Mouse (Mus musculus) hindbrain, embryonic 12.5 days (tissue): ENCODE data around the gene Rbpj. TPM values are rescaled to one million over a fixed set of nuclear protein-coding genes. Genes with fewer than 3 reads are reported as not detected.
"Not testable (repeated sequence)": the region's sequence is repeated elsewhere in the genome, so short reads cannot be mapped to it uniquely, and the experiment has no call there.

ENCODE experiments used
- ATAC-seq: fragments of 200-750 bp; cut with Nextera tagmentation; 2 replicates; pipeline ENCODE4 v1.8.0; 2017; ENCODE audit warnings: moderate TSS enrichment; ENCODE audit not compliant: low FRiP score
- H3K27ac ChIP-seq: fragments of 300-500 bp; sonication (generic); 2 replicates; pipeline ENCODE4 v1.5.1; 2016; ENCODE audit warnings: mild to moderate bottlenecking
- H3K27me3 ChIP-seq: fragments of 300-500 bp; sonication (generic); 2 replicates; pipeline ENCODE4 v1.6.1; 2016; ENCODE audit warnings: mild to moderate bottlenecking
- H3K36me3 ChIP-seq: fragments of 300-500 bp; sonication (generic); 2 replicates; pipeline ENCODE4 v1.6.1; 2016; ENCODE audit warnings: mild to moderate bottlenecking
- H3K4me1 ChIP-seq: fragments of 300-500 bp; sonication (generic); 2 replicates; pipeline ENCODE4 v1.6.1; 2016
- H3K4me2 ChIP-seq: fragments of 300-500 bp; sonication (generic); replicated peaks from 2 replicates; pipeline ENCODE4 v1.6.1; 2016; ENCODE audit warnings: mild to moderate bottlenecking
- H3K4me3 ChIP-seq: fragments of 300-500 bp; sonication (generic); 2 replicates; pipeline ENCODE4 v1.5.1; 2016; ENCODE audit warnings: mild to moderate bottlenecking
- H3K9ac ChIP-seq: fragments of 300-500 bp; sonication (generic); 2 replicates; pipeline ENCODE4 v1.6.1; 2016; ENCODE audit warnings: mild to moderate bottlenecking, moderate library complexity
- H3K9me3 ChIP-seq: fragments of 300-500 bp; sonication (generic); replicated peaks from 2 replicates; pipeline ENCODE4 v1.6.1; 2016; ENCODE audit warnings: mild to moderate bottlenecking
- WGBS: fragments of 180-500 bp; shearing (Covaris S2); methylation state at CpG from one replicate; pipeline ENCODE4 v1.1.7; 2016; 5-methylcytosine and 5-hydroxymethylcytosine counted together
- polyA plus RNA-seq: library from polyadenylated mRNA; unstranded; fragments of >200 nt; fragmentation: Nextera tagmentation; extraction: Ambion mirVana; gene quantifications from 2 replicates; pipeline ENCODE4 v1.2.1, GENCODE M21; 2016

Rbpj gene
- polyA plus RNA-seq, 1 experiment from 2014 or later, result 58.8 TPM

DNA sequence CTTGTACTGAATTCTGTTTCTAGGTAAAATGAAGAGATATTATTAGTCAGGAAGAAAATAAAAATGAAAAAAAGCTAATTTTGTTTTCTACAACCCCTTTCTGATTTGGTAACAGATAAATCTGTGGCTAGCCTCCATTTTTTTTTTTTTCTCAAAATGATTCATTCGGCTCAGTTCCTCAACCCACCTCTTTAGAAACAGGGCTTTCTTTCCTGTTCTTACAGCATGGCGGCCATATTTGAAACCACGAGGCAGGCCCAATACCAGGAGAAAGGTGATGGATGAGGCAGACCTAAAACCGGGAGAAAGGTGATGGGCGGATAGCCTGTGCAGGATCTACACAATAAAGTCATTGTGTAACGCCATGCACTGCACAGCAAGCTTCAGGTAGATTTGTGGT, 80.5 kb downstream of the Rbpj start:
- no peaks in the 10 kb centered on the region for H3K36me3 ChIP-seq
- H3K27me3 ChIP-seq, result no peaks in the 10 kb centered on the region
- WGBS, result 87% methylated on average over 6 of the region's 6 CpGs
- ATAC-seq, result no peak
- H3K4me1 ChIP-seq, result no peaks in the 10 kb centered on the region
- H3K27ac ChIP-seq, result no peak overlapping the region
- H3K9me3 ChIP-seq, result no peaks in the 10 kb centered on the region
- H3K4me2 ChIP-seq, result no peak overlapping the region
- H3K4me3 ChIP-seq, result no peak overlapping the region
- no peak overlapping the region for H3K9ac ChIP-seq

GRCm38 (mm10) chr5:53546979-53547472, 81.1 kb downstream of the Rbpj start:
- no peak overlapping the region for H3K4me2 ChIP-seq
- H3K9ac ChIP-seq, result no peak overlapping the region
- H3K4me3 ChIP-seq, result no peak overlapping the region
- no peaks in the 10 kb centered on the region for H3K4me1 ChIP-seq
- H3K27me3 ChIP-seq, result no peaks in the 10 kb centered on the region
- H3K9me3 ChIP-seq, result no peaks in the 10 kb centered on the region
- no peak for ATAC-seq
- H3K27ac ChIP-seq, result no peak overlapping the region
- no peaks in the 10 kb centered on the region for H3K36me3 ChIP-seq
- 73% methylated on average over 9 of the region's 9 CpGs for WGBS

DNA sequence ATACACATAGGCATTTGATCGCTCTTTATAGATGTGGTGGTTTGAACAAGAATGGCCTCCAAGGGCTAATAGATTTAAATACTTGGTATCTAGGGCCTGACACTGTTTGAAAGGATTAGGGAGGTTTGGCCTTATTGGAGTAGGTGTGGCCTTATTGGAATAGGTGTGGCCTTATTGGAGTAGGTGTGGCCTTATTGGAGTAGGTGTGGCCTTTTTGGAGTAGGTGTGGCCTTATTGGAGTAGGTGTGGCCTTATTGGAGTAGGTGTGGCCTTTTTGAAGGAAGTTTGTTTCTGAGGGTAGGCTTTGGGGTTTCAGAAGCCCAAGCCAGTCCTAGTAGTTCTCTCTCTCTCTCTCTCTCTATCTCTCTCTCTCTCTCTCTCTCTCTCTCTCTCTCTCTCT, 84.4 kb downstream of the Rbpj start:
- WGBS, result 96% methylated on average over 1 of the region's 1 CpGs
- H3K27ac ChIP-seq, H3K36me3 ChIP-seq, H3K27me3 ChIP-seq, H3K4me1 ChIP-seq, H3K9me3 ChIP-seq, ATAC-seq, H3K9ac ChIP-seq, H3K4me2 ChIP-seq, H3K4me3 ChIP-seq: not testable (repeated sequence)

GRCm38 (mm10) chr5:53551394-53551793, 85.4 kb downstream of the Rbpj start:
- 76% methylated on average over 6 of the region's 6 CpGs for WGBS
- Histone ChIP-seq H3K36me3 (no peaks in the 10 kb centered on the region), H3K9me3 (no peaks in the 10 kb centered on the region), H3K4me1 (no peaks in the 10 kb centered on the region), H3K27ac (no peak overlapping the region), H3K4me3 (no peak overlapping the region), H3K4me2 (no peak overlapping the region), H3K27me3 (no peaks in the 10 kb centered on the region), H3K9ac (no peak overlapping the region)
- ATAC-seq, result no peak

DNA sequence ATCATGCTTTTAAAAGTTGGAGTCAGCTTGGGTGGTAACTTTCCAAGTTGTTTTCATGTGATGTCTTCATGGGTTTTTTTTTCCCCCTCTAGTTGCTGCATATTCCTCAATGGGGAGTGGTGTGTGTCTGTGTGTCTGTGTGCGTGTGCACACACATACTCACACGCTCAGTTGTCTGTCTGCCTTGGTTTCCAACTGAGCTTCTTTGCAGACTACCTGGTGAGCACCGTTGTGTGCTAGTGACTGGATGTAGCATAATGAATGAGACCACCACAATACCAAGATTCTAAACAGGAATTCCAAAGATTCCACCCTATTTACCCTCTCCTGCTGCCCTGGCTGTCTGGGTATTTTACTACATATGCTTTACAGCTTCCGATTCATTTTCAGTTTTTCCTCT, 86.0 kb downstream of the Rbpj start:
- Histone ChIP-seq H3K36me3 (no peaks in the 10 kb centered on the region), H3K4me2 (no peak overlapping the region), H3K27ac (no peak overlapping the region), H3K9me3 (no peaks in the 10 kb centered on the region), H3K4me3 (no peak overlapping the region), H3K4me1 (no peaks in the 10 kb centered on the region), H3K27me3 (no peaks in the 10 kb centered on the region), H3K9ac (no peak overlapping the region)
- WGBS, result 47% methylated on average over 4 of the region's 4 CpGs
- ATAC-seq, result no peak

GRCm38 (mm10) chr5:53553281-53553680, 87.3 kb downstream of the Rbpj start:
- no peaks in the 10 kb centered on the region for H3K4me1 ChIP-seq
- H3K9me3 ChIP-seq, result no peaks in the 10 kb centered on the region
- no peak overlapping the region for H3K27ac ChIP-seq
- ATAC-seq, result no peak
- H3K4me2 ChIP-seq, result no peak overlapping the region
- no peak overlapping the region for H3K9ac ChIP-seq
- H3K4me3 ChIP-seq, result no peak overlapping the region
- H3K36me3 ChIP-seq, result no peaks in the 10 kb centered on the region
- H3K27me3 ChIP-seq, result no peaks in the 10 kb centered on the region
- 82% methylated on average over 1 of the region's 1 CpGs for WGBS

GRCm38 (mm10) chr5:53554180-53554579, 88.2 kb downstream of the Rbpj start:
- Histone ChIP-seq H3K4me1 (no peaks in the 10 kb centered on the region), H3K27ac (no peak overlapping the region), H3K9me3 (no peaks in the 10 kb centered on the region), H3K27me3 (no peaks in the 10 kb centered on the region), H3K4me2 (no peak overlapping the region), H3K9ac (no peak overlapping the region), H3K36me3 (no peaks in the 10 kb centered on the region), H3K4me3 (no peak overlapping the region)
- WGBS, result 93% methylated on average over 8 of the region's 8 CpGs
- no peak for ATAC-seq

DNA sequence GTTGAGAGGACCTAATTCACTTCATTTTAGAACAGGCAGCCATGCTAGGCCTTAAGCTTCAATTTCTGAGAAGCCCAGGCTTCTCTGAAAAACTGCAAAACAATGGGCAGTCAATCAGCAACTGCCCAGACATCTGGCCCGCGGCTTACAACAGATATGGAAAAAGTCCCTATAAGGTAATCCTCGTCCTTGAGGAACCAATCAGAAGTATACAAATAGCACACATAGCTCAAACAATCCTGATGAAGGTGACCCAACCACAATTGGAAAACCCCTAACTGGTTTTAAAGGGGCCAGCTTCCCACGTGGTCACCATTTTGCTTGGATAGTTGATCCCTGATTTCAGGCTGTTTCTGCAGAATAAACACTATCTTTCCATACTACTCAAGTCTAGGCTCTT, 89.0 kb downstream of the Rbpj start:
- Histone ChIP-seq H3K27me3 (no peaks in the 10 kb centered on the region), H3K4me1 (no peaks in the 10 kb centered on the region), H3K4me3 (no peak overlapping the region), H3K9me3 (no peaks in the 10 kb centered on the region), H3K4me2 (no peak overlapping the region), H3K27ac (no peak overlapping the region), H3K36me3 (no peaks in the 10 kb centered on the region), H3K9ac (no peak overlapping the region)
- WGBS, result 87% methylated on average over 4 of the region's 4 CpGs
- ATAC-seq, result no peak

- Histone ChIP-seq H3K4me1 (no peaks in the 10 kb centered on the region), H3K36me3 (no peaks in the 10 kb centered on the region), H3K9me3 (no peaks in the 10 kb centered on the region), H3K27ac (no peak overlapping the region), H3K27me3 (no peaks in the 10 kb centered on the region), H3K4me2 (no peak overlapping the region), H3K4me3 (no peak overlapping the region), H3K9ac (no peak overlapping the region)
- ATAC-seq, result no peak
- 94% methylated on average over 8 of the region's 8 CpGs for WGBS
These were observed 89.5 kb downstream of the Rbpj start for GRCm38 (mm10) chr5:53555474-53555873.

GRCm38 (mm10) chr5:53555929-53556328, 90.0 kb downstream of the Rbpj start:
- H3K36me3 ChIP-seq, result no peaks in the 10 kb centered on the region
- no peak for ATAC-seq
- 92% methylated on average over 5 of the region's 5 CpGs for WGBS

GRCm38 (mm10) chr5:53557544-53558260, 91.8 kb downstream of the Rbpj start:
- Histone ChIP-seq H3K9me3 (no peaks in the 10 kb centered on the region), H3K27ac (no peak overlapping the region), H3K4me2 (no peak overlapping the region), H3K9ac (no peak overlapping the region), H3K4me1 (no peaks in the 10 kb centered on the region), H3K36me3 (no peaks in the 10 kb centered on the region), H3K27me3 (no peaks in the 10 kb centered on the region), H3K4me3 (no peak overlapping the region)
- 85% methylated on average over 6 of the region's 6 CpGs for WGBS
- ATAC-seq, result no peak

More at GRCm38 (mm10) chr5:53555929-53556328, 90.0 kb downstream of the Rbpj start:
- Histone ChIP-seq H3K27ac (no peak overlapping the region), H3K4me3 (no peak overlapping the region), H3K9me3 (no peaks in the 10 kb centered on the region), H3K9ac (no peak overlapping the region), H3K4me1 (no peaks in the 10 kb centered on the region), H3K4me2 (no peak overlapping the region), H3K27me3 (no peaks in the 10 kb centered on the region)

DNA sequence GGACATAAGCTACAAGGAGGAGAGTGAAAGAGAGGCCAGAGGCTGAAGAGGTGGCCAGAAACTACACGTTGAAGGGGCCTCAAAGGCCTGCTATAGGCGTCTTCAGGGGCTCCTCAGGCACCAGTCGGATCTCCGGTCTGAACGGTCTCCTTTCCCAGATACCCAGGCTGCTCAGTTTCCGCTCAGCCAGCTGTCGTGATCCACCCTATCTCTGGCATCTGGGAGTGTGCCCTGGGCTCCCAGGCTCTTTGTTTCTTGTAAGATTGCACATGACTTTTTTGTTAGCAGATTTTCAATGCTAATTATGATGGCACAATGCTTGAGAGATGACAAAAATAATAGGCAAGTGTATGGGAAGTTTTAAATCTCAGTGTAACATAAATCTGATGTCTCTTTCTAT, 95.2 kb downstream of the Rbpj start:
- no peak overlapping the region for H3K4me2 ChIP-seq

GRCm38 (mm10) chr5:53564309-53564708, 98.4 kb downstream of the Rbpj start:
- H3K27me3 ChIP-seq, result no peaks in the 10 kb centered on the region
- H3K4me2 ChIP-seq, result no peak overlapping the region
- H3K9ac ChIP-seq, result no peak overlapping the region
- no peaks in the 10 kb centered on the region for H3K36me3 ChIP-seq
- WGBS, result 90% methylated on average over 19 of the region's 19 CpGs
- no peak overlapping the region for H3K27ac ChIP-seq
- H3K9me3 ChIP-seq, result no peaks in the 10 kb centered on the region
- no peak overlapping the region for H3K4me3 ChIP-seq
- no peaks in the 10 kb centered on the region for H3K4me1 ChIP-seq
- ATAC-seq, result no peak

More for the DNA sequence above, 95.2 kb downstream of the Rbpj start:
- no peaks in the 10 kb centered on the region for H3K4me1 ChIP-seq
- no peak overlapping the region for H3K27ac ChIP-seq
- no peaks in the 10 kb centered on the region for H3K36me3 ChIP-seq
- ATAC-seq, result no peak
- H3K27me3 ChIP-seq, result no peaks in the 10 kb centered on the region
- 70% methylated on average over 7 of the region's 7 CpGs for WGBS
- H3K4me3 ChIP-seq, result no peak overlapping the region
- H3K9ac ChIP-seq, result no peak overlapping the region
- no peaks in the 10 kb centered on the region for H3K9me3 ChIP-seq
